Mouse (Mus musculus) urinary bladder, postnatal 4 days (tissue): ENCODE measurements at regions not wholly inside any gene's neighbourhood (a gene's known extent, or its start where the extent isn't known, plus 50 kb on each side); places are given as distances from the start of the nearest gene placed in this dataset.

Experiments
- DNase-seq, 2 experiments: peaks; one replicate each; pipeline ENCODE4 v3.0.0; 2021 to 2022; ENCODE audit warnings: low spot score in 2 of 2

GRCm38 (mm10) chr15:57187840-57188457 is 289.5 kb downstream of the Slc22a22 start:
- DNase-seq = no peak

- DNase-seq = no peak
Measured at GRCm38 (mm10) chr15:57179138-57179537, 298.3 kb downstream of the Slc22a22 start.

GRCm38 (mm10) chr15:57172723-57173122 is 304.7 kb downstream of the Slc22a22 start:
- DNase-seq = no peak

GRCm38 (mm10) chr15:57162401-57163343 is 314.8 kb downstream of the Slc22a22 start:
- DNase-seq = no peak

GRCm38 (mm10) chr15:57140130-57140750 is 337.2 kb downstream of the Slc22a22 start:
- peak in 1 of 2 experiments; percentile 57 for DNase-seq

GRCm38 (mm10) chr15:57104711-57105110 is 372.7 kb downstream of the Slc22a22 start:
- DNase-seq = no peak

GRCm38 (mm10) chr15:57097309-57097708 is 380.1 kb downstream of the Slc22a22 start:
- no peak for DNase-seq

- no peak for DNase-seq
Measured at GRCm38 (mm10) chr15:57079806-57080205, 397.6 kb downstream of the Slc22a22 start.

GRCm38 (mm10) chr15:57073776-57074175 is 403.6 kb downstream of the Slc22a22 start:
- DNase-seq = no peak

GRCm38 (mm10) chr15:57061502-57061901 is 415.9 kb downstream of the Slc22a22 start:
- no peak for DNase-seq

GRCm38 (mm10) chr15:57059550-57060195 is 417.8 kb downstream of the Slc22a22 start:
- no peak for DNase-seq

- DNase-seq = no peak
Measured at GRCm38 (mm10) chr15:57052287-57052686, 425.1 kb downstream of the Slc22a22 start.

GRCm38 (mm10) chr15:57036806-57037566 is 440.4 kb downstream of the Slc22a22 start:
- no peak for DNase-seq

- DNase-seq = no peak
Measured at GRCm38 (mm10) chr15:57033012-57033411, 444.4 kb downstream of the Slc22a22 start.
